Mouse (Mus musculus) MEL (cell line): Measurements from ENCODE around the gene Cacna1c. TPM values are rescaled to one million over a fixed set of nuclear protein-coding genes. Genes with fewer than 3 reads are reported as not detected.

ENCODE experiments used
- DNase-seq: peaks from one replicate; pipeline ENCODE4 v3.0.0; 2011; ENCODE audit warnings: low read depth, low spot score
- H3K27ac ChIP-seq: 2 replicates; pipeline ENCODE4 v1.5.1; 2012; ENCODE audit warnings: low read depth, mild to moderate bottlenecking, control low read depth, low read length, moderate library complexity; ENCODE audit not compliant: control insufficient read depth
- H3K27me3 ChIP-seq, 2 experiments: fragments of 150-350 bp in 1 of 2; sonication (generic) in 1 of 2; 2 replicates each; pipeline ENCODE4 v1.6.1; 2012; ENCODE audit warnings: low read length in 2 of 2, mild to moderate bottlenecking in 2 of 2, improper control_type of control experiment in 1 of 2, moderate library complexity in 1 of 2; ENCODE audit not compliant: insufficient read depth in 2 of 2, control insufficient read depth in 1 of 2
- H3K36me3 ChIP-seq, 2 experiments: 2 replicates each; pipeline ENCODE4 v1.6.1; 2012 to 2014; ENCODE audit warnings: low read length in 2 of 2, improper control_type of control experiment in 1 of 2, inconsistent platforms in 1 of 2, mild to moderate bottlenecking in 1 of 2; ENCODE audit not compliant: insufficient read depth in 2 of 2, control insufficient read depth in 1 of 2
- H3K4me1 ChIP-seq, 2 experiments: fragments of 150-350 bp in 1 of 2; sonication (generic) in 1 of 2; 2 replicates each; pipeline ENCODE4 v1.6.1; 2012; ENCODE audit warnings: low read length in 2 of 2, improper control_type of control experiment in 1 of 2, mild to moderate bottlenecking in 1 of 2; ENCODE audit not compliant: insufficient read depth in 2 of 2, control insufficient read depth in 1 of 2
- H3K4me3 ChIP-seq, 2 experiments: fragments of 150-350 bp in 1 of 2; sonication (generic) in 1 of 2; 2 replicates each; pipeline ENCODE4 v1.5.1; 2012; ENCODE audit warnings: low read depth in 2 of 2, low read length in 2 of 2, mild to moderate bottlenecking in 2 of 2, moderate library complexity in 2 of 2, control low read depth in 1 of 2, improper control_type of control experiment in 1 of 2; ENCODE audit not compliant: control insufficient read depth in 1 of 2, insufficient read depth in 1 of 2
- H3K79me2 ChIP-seq: 2 replicates; pipeline ENCODE4 v1.6.1; 2012; ENCODE audit warnings: mild to moderate bottlenecking, low read length, moderate library complexity; ENCODE audit not compliant: control insufficient read depth, poor library complexity, insufficient read depth
- H3K9ac ChIP-seq: 2 replicates; pipeline ENCODE4 v1.6.1; 2012; ENCODE audit warnings: low read depth, mild to moderate bottlenecking, control low read depth, low read length, moderate library complexity; ENCODE audit not compliant: control insufficient read depth, poor library complexity, severe bottlenecking
- H3K9me3 ChIP-seq: fragments of 150-350 bp; sonication (generic); replicated peaks from 2 replicates; pipeline ENCODE4 v1.6.1; 2012; ENCODE audit warnings: mild to moderate bottlenecking, low read length, improper control_type of control experiment, moderate library complexity; ENCODE audit not compliant: insufficient read depth
- BHLHE40 ChIP-seq: IDR thresholded peaks from 2 replicates; pipeline ENCODE4 v1.6.1; 2012; ENCODE audit warnings: low read depth, mild to moderate bottlenecking, inconsistent platforms, low read length, improper control_type of control experiment, borderline replicate concordance
- CTCF ChIP-seq, 3 experiments: IDR thresholded peaks in 2 of 3; conservative IDR thresholded peaks in 1 of 3; 2 replicates each; pipeline ENCODE4 v1.5.1; 2011 to 2012; ENCODE audit warnings: low read length in 3 of 3, low read depth in 2 of 3, mild to moderate bottlenecking in 2 of 3, improper control_type of control experiment in 1 of 3, inconsistent platforms in 1 of 3, mixed read lengths in 1 of 3, moderate library complexity in 1 of 3; ENCODE audit not compliant: control insufficient read depth in 1 of 3, insufficient read depth in 1 of 3, poor library complexity in 1 of 3, severe bottlenecking in 1 of 3
- E2F4 ChIP-seq: IDR thresholded peaks from 2 replicates; pipeline ENCODE4 v1.6.1; 2011; ENCODE audit warnings: low read depth, low read length, improper control_type of control experiment, borderline replicate concordance
- EP300 ChIP-seq, 2 experiments: IDR thresholded peaks; 2 replicates each; pipeline ENCODE4 v1.6.1; 2011; ENCODE audit warnings: improper control_type of control experiment in 2 of 2, low read length in 2 of 2, low read depth in 1 of 2, mild to moderate bottlenecking in 1 of 2
- GABPA ChIP-seq: IDR thresholded peaks from 2 replicates; pipeline ENCODE4 v1.6.1; 2012; ENCODE audit warnings: low read depth, mild to moderate bottlenecking, inconsistent platforms, low read length, improper control_type of control experiment, moderate library complexity
- KAT2A ChIP-seq: conservative IDR thresholded peaks from 2 replicates; pipeline ENCODE4 v1.6.1; 2012; ENCODE audit warnings: low read depth, low read length, improper control_type of control experiment, inconsistent platforms
- MAFK ChIP-seq: IDR thresholded peaks from 2 replicates; pipeline ENCODE4 v1.6.1; 2011; ENCODE audit warnings: low read depth, mild to moderate bottlenecking, low read length, improper control_type of control experiment, borderline replicate concordance
- MEF2A ChIP-seq: IDR thresholded peaks from 2 replicates; pipeline ENCODE4 v1.6.1; 2014; ENCODE audit warnings: low read depth, mild to moderate bottlenecking, inconsistent platforms, low read length, improper control_type of control experiment; ENCODE audit not compliant: poor library complexity, insufficient replicate concordance, severe bottlenecking; ENCODE audit errors: extremely low read depth
- MXI1 ChIP-seq: IDR thresholded peaks from 2 replicates; pipeline ENCODE4 v1.6.1; 2011; ENCODE audit warnings: mild to moderate bottlenecking, low read depth, low read length, improper control_type of control experiment
- MYC ChIP-seq: IDR thresholded peaks from 2 replicates; pipeline ENCODE4 v1.6.1; 2011; ENCODE audit warnings: low read depth, mild to moderate bottlenecking, low read length, improper control_type of control experiment, moderate library complexity
- NELFE ChIP-seq: IDR thresholded peaks from 2 replicates; pipeline ENCODE4 v1.6.1; 2011; ENCODE audit warnings: low read depth, low read length, improper control_type of control experiment
- NRF1 ChIP-seq: IDR thresholded peaks from 2 replicates; pipeline ENCODE4 v1.6.1; 2014; ENCODE audit warnings: low read depth, mild to moderate bottlenecking, inconsistent platforms, low read length, improper control_type of control experiment, moderate library complexity; ENCODE audit not compliant: poor library complexity, insufficient read depth, severe bottlenecking
- POLR2AphosphoS5 ChIP-seq: IDR thresholded peaks from 2 replicates; pipeline ENCODE4 v1.6.1; 2012; ENCODE audit warnings: low read depth, borderline replicate concordance, mild to moderate bottlenecking, inconsistent platforms, low read length, moderate library complexity, mixed read lengths
- RCOR1 ChIP-seq: IDR thresholded peaks from 2 replicates; pipeline ENCODE4 v1.6.1; 2012; ENCODE audit warnings: low read depth, mild to moderate bottlenecking, inconsistent platforms, low read length, improper control_type of control experiment
- SIN3A ChIP-seq: IDR thresholded peaks from 2 replicates; pipeline ENCODE4 v1.6.1; 2012; ENCODE audit warnings: low read length, improper control_type of control experiment, inconsistent platforms
- TBP ChIP-seq: IDR thresholded peaks from 2 replicates; pipeline ENCODE4 v1.8.0; 2011; ENCODE audit warnings: low read depth, low read length, improper control_type of control experiment
- USF2 ChIP-seq, 2 experiments: IDR thresholded peaks; 2 replicates each; pipeline ENCODE4 v1.6.1; 2011 to 2012; ENCODE audit warnings: improper control_type of control experiment in 2 of 2, low read length in 2 of 2, borderline replicate concordance in 1 of 2, inconsistent platforms in 1 of 2, low read depth in 1 of 2, mild to moderate bottlenecking in 1 of 2; ENCODE audit not compliant: insufficient read depth in 1 of 2
- ZC3H11A ChIP-seq: IDR thresholded peaks from 2 replicates; pipeline ENCODE4 v1.6.1; 2012; ENCODE audit warnings: low read depth, mild to moderate bottlenecking, inconsistent platforms, low read length, improper control_type of control experiment
- ZKSCAN1 ChIP-seq: IDR thresholded peaks from 2 replicates; pipeline ENCODE4 v1.6.1; 2012; ENCODE audit warnings: low read depth, mild to moderate bottlenecking, inconsistent platforms, low read length, improper control_type of control experiment, moderate library complexity
- ZMIZ1 ChIP-seq: IDR thresholded peaks from 2 replicates; pipeline ENCODE4 v1.6.1; 2012; ENCODE audit warnings: low read depth, mild to moderate bottlenecking, inconsistent platforms, low read length, improper control_type of control experiment, moderate library complexity
- ZNF384 ChIP-seq: IDR thresholded peaks from 2 replicates; pipeline ENCODE4 v1.6.1; 2012; ENCODE audit warnings: low read depth, mild to moderate bottlenecking, inconsistent platforms, low read length, improper control_type of control experiment
- polyA plus RNA-seq, 2 experiments: library from polyadenylated mRNA; stranded (reverse) in 1 of 2; unstranded in 1 of 2; fragments of >175 nt in 1 of 2; fragments of >200 nt in 1 of 2; gene quantifications; 2 replicates each; pipeline versions ENCODE4 v1.2.1 to v1.2.4; 2012; ENCODE audit warnings: low replicate concordance in 2 of 2, low read depth in 1 of 2; ENCODE audit not compliant: insufficient read length in 2 of 2, insufficient read depth in 1 of 2, missing spikeins in 1 of 2
- total RNA-seq: library from RNA; depleted of rRNA; stranded (reverse); fragments of 300-350 nt; gene quantifications from 2 replicates; pipeline ENCODE4 v1.2.3, GENCODE M21; 2012

Cacna1c gene
- total and polyA plus RNA-seq, 3 experiments: 3.4 to 4.4 TPM; not detected in 1

- DNase-seq: no peak
- no peaks in the 10 kb centered on the region for H3K4me1 ChIP-seq
- H3K79me2 ChIP-seq: no peaks in the 10 kb centered on the region
- no peaks in the 10 kb centered on the region for H3K9me3 ChIP-seq
- H3K4me3 ChIP-seq: no peak overlapping the region
- H3K36me3 ChIP-seq: no peaks in the 10 kb centered on the region
- TF ChIP-seq ZMIZ1: no peak
- no peak for TF ChIP-seq EP300 (IDR thresholded peaks at IDR 0.05; ENCODE audit: low read depth in 1 of 2, low read length in 2 of 2)
- no peak for TF ChIP-seq NRF1
- no peak for TF ChIP-seq ZNF384
- no peak for TF ChIP-seq RCOR1
- TF ChIP-seq NELFE: no peak
- TF ChIP-seq GABPA: no peak
- TF ChIP-seq CTCF (IDR thresholded peaks at IDR 0.05 in 2 of 3, conservative IDR thresholded peaks at IDR 0.05 in 1 of 3; ENCODE audit: control insufficient read depth in 1 of 3, insufficient read depth in 1 of 3, low read depth in 2 of 3, low read length in 3 of 3, poor library complexity in 1 of 3, severe bottlenecking in 1 of 3): no peak
- TF ChIP-seq USF2 (IDR thresholded peaks at IDR 0.05; ENCODE audit: borderline replicate concordance in 1 of 2, insufficient read depth in 1 of 2, low read depth in 1 of 2, low read length in 2 of 2): no peak
- TF ChIP-seq MEF2A: no peak
- no peak for TF ChIP-seq E2F4
- no peak overlapping the region for H3K9ac ChIP-seq
- no peak overlapping the region for H3K27ac ChIP-seq
- H3K27me3 ChIP-seq: peaks cover 0 to 8% of the 10 kb centered on the region in 2 experiments
Observed at GRCm38 (mm10) chr6:118954988-118955554, 241.1 kb downstream of the Cacna1c start.

GRCm38 (mm10) chr6:118952377-118952776, 243.8 kb downstream of the Cacna1c start:
- Histone ChIP-seq H3K9ac (no peak overlapping the region), H3K4me3 (no peak overlapping the region), H3K9me3 (no peaks in the 10 kb centered on the region), H3K27me3 (peaks cover 0 to 8% of the 10 kb centered on the region in 2 experiments; a peak in 3 of 4 replicates), H3K79me2 (no peaks in the 10 kb centered on the region), H3K36me3 (no peaks in the 10 kb centered on the region), H3K4me1 (no peaks in the 10 kb centered on the region), H3K27ac (no peak overlapping the region)
- TF ChIP-seq USF2 (IDR thresholded peaks at IDR 0.05; ENCODE audit: borderline replicate concordance in 1 of 2, insufficient read depth in 1 of 2, low read depth in 1 of 2, low read length in 2 of 2): no peak
- DNase-seq: no peak

- no peak overlapping the region for H3K9ac ChIP-seq
- H3K79me2 ChIP-seq: no peaks in the 10 kb centered on the region
- DNase-seq: no peak
- TF ChIP-seq ZNF384: no peak
- no peak for TF ChIP-seq MXI1
- no peak for TF ChIP-seq KAT2A
- TF ChIP-seq ZC3H11A: no peak
- TF ChIP-seq SIN3A: no peak
- no peak for TF ChIP-seq BHLHE40
- no peak for TF ChIP-seq ZKSCAN1
- no peak for TF ChIP-seq EP300 (IDR thresholded peaks at IDR 0.05; ENCODE audit: low read depth in 1 of 2, low read length in 2 of 2)
- TF ChIP-seq MAFK: no peak
- TF ChIP-seq TBP: no peak
- no peak for TF ChIP-seq E2F4
- TF ChIP-seq MYC: no peak
- no peak for TF ChIP-seq POLR2AphosphoS5
- H3K27ac ChIP-seq: no peak overlapping the region
- no peak overlapping the region for H3K4me3 ChIP-seq
- no peaks in the 10 kb centered on the region for H3K9me3 ChIP-seq
- H3K27me3 ChIP-seq: peaks cover 0 to 11% of the 10 kb centered on the region in 2 experiments; a peak in 2 of 4 replicates
- H3K4me1 ChIP-seq: no peaks in the 10 kb centered on the region
- H3K36me3 ChIP-seq: no peaks in the 10 kb centered on the region
Observed at GRCm38 (mm10) chr6:118950190-118950589, 246.0 kb downstream of the Cacna1c start.
